Mouse (Mus musculus): Measurements from ENCODE around the gene Hk2. TPM values are rescaled to one million over a fixed set of nuclear protein-coding genes. Genes with fewer than 3 reads are reported as not detected.

The Hk2 gene
- polyA plus RNA-seq, 1 experiment: 21.9 TPM

Other genes with a start within 250 kb of the Hk2 start
- gene Pole4, start 69.1 kb downstream of the Hk2 start, polyA plus RNA-seq (2012; ENCODE audit: insufficient read depth, insufficient read length, missing spikeins): 34.8 and 43.4 TPM in 2 replicates
- not detected in 2 replicates for gene Sema4f, start 165.3 kb upstream of the Hk2 start, polyA plus RNA-seq (2012; ENCODE audit: insufficient read depth, insufficient read length, missing spikeins)
- gene M1ap, start 172.4 kb upstream of the Hk2 start, polyA plus RNA-seq (2012; ENCODE audit: insufficient read depth, insufficient read length, missing spikeins): 2.4 and 7.0 TPM in 2 replicates

All from bone marrow macrophage, adult 2 months (primary cell).